Mouse (Mus musculus) hindbrain, embryonic 16.5 days (tissue): ENCODE measurements at regions not wholly inside any gene's neighbourhood (a gene's known extent, or its start where the extent isn't known, plus 50 kb on each side); places are given as distances from the start of the nearest gene placed in this dataset.
A peak's percentile ranks its signal among the peaks of the same experiment; 100 is the strongest.

Experiments used
- ATAC-seq: fragments of 200-750 bp; cut with Nextera tagmentation; 2 replicates; pipeline ENCODE4 v1.8.0; 2017; ENCODE audit warnings: moderate TSS enrichment, moderate library complexity
- H3K27ac ChIP-seq: fragments of 300-500 bp; sonication (generic); 2 replicates; pipeline ENCODE4 v1.5.1; 2014; ENCODE audit warnings: low read depth, mild to moderate bottlenecking, control low read depth, low read length, moderate library complexity
- H3K27me3 ChIP-seq: fragments of 300-500 bp; sonication (generic); replicated peaks from 2 replicates; pipeline ENCODE4 v1.6.1; 2014; ENCODE audit warnings: low read length; ENCODE audit not compliant: control insufficient read depth, insufficient read depth
- H3K36me3 ChIP-seq: fragments of 300-500 bp; sonication (generic); 2 replicates; pipeline ENCODE4 v1.6.1; 2014; ENCODE audit warnings: mild to moderate bottlenecking, low read length, moderate library complexity, mixed read lengths; ENCODE audit not compliant: control insufficient read depth, insufficient read depth
- H3K4me1 ChIP-seq: fragments of 300-500 bp; sonication (generic); 2 replicates; pipeline ENCODE4 v1.6.1; 2014; ENCODE audit warnings: low read depth, low read length; ENCODE audit not compliant: control insufficient read depth, insufficient read depth
- H3K4me2 ChIP-seq: fragments of 300-500 bp; sonication (generic); 2 replicates; pipeline ENCODE4 v1.6.1; 2014; ENCODE audit warnings: mild to moderate bottlenecking, low read length, control low read depth, moderate library complexity
- H3K4me3 ChIP-seq: fragments of 300-500 bp; sonication (generic); 2 replicates; pipeline ENCODE4 v1.5.1; 2014; ENCODE audit warnings: mild to moderate bottlenecking, low read length, control low read depth, moderate library complexity
- H3K9ac ChIP-seq: fragments of 300-500 bp; sonication (generic); 2 replicates; pipeline ENCODE4 v1.6.1; 2014; ENCODE audit warnings: low read depth, mild to moderate bottlenecking, control low read depth, low read length, moderate library complexity
- H3K9me3 ChIP-seq: fragments of 300-500 bp; sonication (generic); 2 replicates; pipeline ENCODE4 v1.6.1; 2014; ENCODE audit warnings: mild to moderate bottlenecking, low read length, moderate library complexity; ENCODE audit not compliant: control insufficient read depth
- WGBS: fragments of 180-500 bp; shearing (Covaris S2); extraction: QIAGEN DNeasy Blood & Tissue Kit; methylation state at CpG from one replicate; pipeline ENCODE4 v1.1.7; 2014; 5-methylcytosine and 5-hydroxymethylcytosine counted together

DNA sequence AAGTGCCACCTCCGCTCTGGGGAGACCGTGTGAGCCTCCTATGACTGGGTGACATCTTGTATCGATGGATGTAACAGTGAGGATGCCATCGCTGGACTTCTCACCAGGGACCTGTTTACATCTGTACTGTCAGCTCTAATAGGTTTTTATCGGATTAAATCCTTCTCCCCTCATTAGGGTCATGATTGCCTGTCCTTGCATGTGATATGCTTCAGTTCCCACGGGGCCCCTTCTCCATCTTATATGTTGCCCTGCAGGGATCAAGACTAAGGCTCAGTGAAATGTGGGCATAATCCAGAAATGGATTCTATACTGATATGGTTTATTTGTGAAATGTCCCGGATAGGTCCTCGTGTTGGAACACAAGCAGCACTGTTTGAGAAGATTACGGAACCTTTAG lies 323.7 kb upstream of the Noct start:
- Histone ChIP-seq H3K4me1 (peaks cover 11% of the 10 kb centered on the region), H3K9ac (no peak overlapping the region), H3K27ac (no peak overlapping the region), H3K9me3 (no peaks in the 10 kb centered on the region), H3K4me3 (no peak overlapping the region), H3K27me3 (no peaks in the 10 kb centered on the region), H3K4me2 (no peak overlapping the region), H3K36me3 (no peaks in the 10 kb centered on the region)
- no peak for ATAC-seq
- 83% methylated on average over 9 of the region's 9 CpGs for WGBS

GRCm38 (mm10) chr3:50901321-50901720 lies 322.9 kb upstream of the Noct start:
- Histone ChIP-seq H3K36me3 (no peaks in the 10 kb centered on the region), H3K9ac (no peak overlapping the region), H3K9me3 (no peaks in the 10 kb centered on the region), H3K27ac (no peak overlapping the region), H3K4me2 (no peak overlapping the region), H3K4me3 (no peak overlapping the region), H3K4me1 (peaks cover 16% of the 10 kb centered on the region), H3K27me3 (no peaks in the 10 kb centered on the region)
- no peak for ATAC-seq
- WGBS: 92% methylated on average over 10 of the region's 10 CpGs

DNA sequence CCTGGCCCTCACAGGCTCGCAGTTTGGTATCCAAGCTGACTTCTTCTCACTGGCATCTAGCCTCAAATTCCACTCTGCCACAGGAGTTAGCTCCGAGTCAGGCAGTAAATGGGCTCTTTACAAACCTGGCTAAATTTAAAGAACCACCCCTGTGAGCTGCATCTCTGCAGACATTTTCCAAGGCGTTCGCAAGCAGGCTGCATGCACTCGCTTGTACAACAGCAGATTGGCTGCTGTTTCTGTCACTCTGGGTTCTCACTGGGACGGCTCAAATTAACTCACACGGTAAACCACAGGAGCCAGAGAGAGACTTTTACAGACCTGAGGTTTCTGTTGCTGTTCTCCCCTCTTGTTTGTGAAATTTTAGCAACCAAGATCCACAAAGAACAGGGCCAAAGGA lies 321.3 kb upstream of the Noct start:
- H3K9me3 ChIP-seq: no peaks in the 10 kb centered on the region
- no peaks in the 10 kb centered on the region for H3K27me3 ChIP-seq
- no peak overlapping the region for H3K4me3 ChIP-seq
- no peak overlapping the region for H3K9ac ChIP-seq
- peaks cover 19% of the 10 kb centered on the region for H3K4me1 ChIP-seq
- ATAC-seq: no peak
- H3K4me2 ChIP-seq: no peak overlapping the region
- no peak overlapping the region; the same call in 1 of the 2 replicates for H3K27ac ChIP-seq
- no peaks in the 10 kb centered on the region for H3K36me3 ChIP-seq
- 32% methylated on average over 7 of the region's 7 CpGs for WGBS

- WGBS: 20% methylated on average over 7 of the region's 7 CpGs
- H3K27ac ChIP-seq: peak overlapping the region; percentile 59; the same call in 1 of the 2 replicates
- ATAC-seq: peak; percentile 46
Observed at GRCm38 (mm10) chr3:50904716-50905116, 319.5 kb upstream of the Noct start.

DNA sequence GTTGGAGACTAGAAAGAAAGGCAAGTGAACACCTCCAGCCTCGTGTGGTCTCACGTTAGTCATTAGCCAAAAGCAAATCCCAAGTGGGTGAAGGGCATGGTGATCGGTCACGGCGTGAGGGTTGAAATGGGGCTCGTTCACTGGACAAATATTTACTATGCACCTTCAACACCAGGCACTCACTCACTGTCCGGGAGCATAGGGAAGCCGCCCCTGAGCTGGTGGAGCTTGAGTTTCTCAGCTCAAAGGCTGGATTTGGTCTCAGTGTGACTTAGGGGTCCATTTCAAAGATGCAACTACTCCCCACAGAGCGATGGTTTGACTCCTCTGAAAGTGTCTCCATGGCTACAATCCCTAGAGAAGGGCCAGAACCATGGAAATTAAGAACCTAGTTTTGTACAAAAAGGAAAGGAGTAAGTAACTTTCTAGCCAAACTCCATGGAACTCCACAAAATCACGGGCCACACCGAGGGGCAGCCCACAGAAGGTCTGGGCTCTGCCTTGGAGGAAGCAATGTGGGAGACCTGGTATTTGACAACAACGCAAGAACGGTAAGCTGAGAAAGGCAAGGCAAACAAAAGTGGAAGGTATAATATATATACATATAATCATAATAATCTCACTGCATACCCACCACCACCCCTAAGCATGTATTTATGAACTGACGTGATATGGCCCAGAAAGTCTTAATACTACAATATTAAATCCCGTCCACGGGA lies 318.8 kb upstream of the Noct start:
- Histone ChIP-seq H3K27ac (peak overlapping the region; percentile 59), H3K4me2 (peak overlapping the region; percentile 58), H3K9me3 (no peaks in the 10 kb centered on the region), H3K27me3 (no peaks in the 10 kb centered on the region), H3K4me1 (peaks cover 19% of the 10 kb centered on the region), H3K36me3 (no peaks in the 10 kb centered on the region), H3K4me3 (peak overlapping the region; percentile 18; the same call in 1 of the 2 replicates), H3K9ac (0 out of 2 replicates have a peak overlapping the region, but pooled peaks have one; percentile 23)
- 14% methylated on average over 16 of the region's 16 CpGs for WGBS
- ATAC-seq: peak; percentile 2; the same call in 1 of the 2 replicates

More at GRCm38 (mm10) chr3:50904716-50905116, 319.5 kb upstream of the Noct start:
- Histone ChIP-seq H3K4me2 (no peak overlapping the region), H3K27me3 (no peaks in the 10 kb centered on the region), H3K36me3 (no peaks in the 10 kb centered on the region), H3K9me3 (no peaks in the 10 kb centered on the region), H3K4me3 (no peak overlapping the region), H3K4me1 (peaks cover 19% of the 10 kb centered on the region), H3K9ac (no peak overlapping the region)

- Histone ChIP-seq H3K4me3 (peak overlapping the region; percentile 31), H3K27me3 (no peaks in the 10 kb centered on the region), H3K4me2 (peak overlapping the region; percentile 58), H3K36me3 (no peaks in the 10 kb centered on the region), H3K9me3 (no peaks in the 10 kb centered on the region), H3K27ac (peak overlapping the region; percentile 72), H3K9ac (peak overlapping the region; percentile 54), H3K4me1 (peaks cover 19% of the 10 kb centered on the region)
- ATAC-seq: peak; percentile 83
- WGBS: 9% methylated on average over 32 of the region's 32 CpGs
Observed at GRCm38 (mm10) chr3:50905993-50906831, 318.0 kb upstream of the Noct start.

DNA sequence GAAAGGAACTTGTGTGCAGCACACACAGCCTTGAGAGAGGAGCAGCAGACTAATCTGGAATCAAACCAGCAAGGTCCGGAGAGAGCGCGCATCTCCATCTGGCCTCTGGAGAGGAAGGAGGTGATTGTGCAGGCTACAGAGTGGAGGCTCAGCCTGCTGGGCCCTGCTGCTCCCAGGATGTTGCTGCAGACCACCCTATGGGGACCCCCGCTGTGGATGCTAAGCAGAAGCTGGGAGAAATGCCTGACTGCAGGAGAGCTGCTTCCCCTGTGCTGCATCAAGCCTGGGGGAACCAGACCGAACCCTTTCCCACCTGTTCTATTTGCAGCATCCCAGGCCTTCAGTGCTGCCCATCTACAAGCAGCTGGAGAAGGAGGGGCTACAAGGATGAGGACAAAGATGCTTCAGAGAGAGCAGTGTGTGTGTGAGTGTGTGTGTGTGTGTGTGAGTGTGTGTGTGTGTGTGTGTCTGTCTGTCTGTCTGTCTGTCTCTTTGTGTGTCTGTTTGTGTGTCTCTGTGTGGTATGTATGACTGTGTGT lies 311.2 kb upstream of the Noct start:
- Histone ChIP-seq H3K27ac (no peak overlapping the region), H3K4me3 (no peak overlapping the region), H3K9ac (peak overlapping the region; percentile 14; the same call in 1 of the 2 replicates), H3K4me2 (no peak overlapping the region), H3K9me3 (no peaks in the 10 kb centered on the region), H3K36me3 (no peaks in the 10 kb centered on the region), H3K27me3 (no peaks in the 10 kb centered on the region), H3K4me1 (peaks cover 10% of the 10 kb centered on the region)
- ATAC-seq: 0 out of 2 replicates have a peak, but pooled peaks have one; percentile 29
- 61% methylated on average over 5 of the region's 5 CpGs for WGBS

DNA sequence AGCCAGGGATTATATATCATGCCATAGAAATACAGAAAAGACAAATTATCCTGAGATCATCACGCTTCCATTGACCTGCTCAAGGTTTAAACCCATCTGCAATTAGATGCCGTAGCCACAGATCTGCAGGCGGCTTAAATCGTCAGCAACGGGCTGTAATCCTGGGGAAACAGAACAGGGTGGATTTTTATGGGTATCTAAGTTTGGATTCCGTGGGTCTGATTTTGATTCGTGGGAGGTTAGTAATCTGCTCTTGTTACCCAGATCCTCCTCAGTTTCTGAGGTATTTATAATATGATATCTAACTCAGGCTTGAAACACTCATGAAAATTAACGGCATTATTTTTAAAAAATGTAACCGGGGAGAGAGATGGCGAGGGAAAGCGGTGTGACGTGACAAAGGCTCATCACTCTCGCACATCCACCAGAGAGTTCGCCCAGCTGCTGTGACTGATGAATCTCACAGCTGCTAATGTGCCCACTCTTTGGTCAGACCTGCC lies 309.3 kb upstream of the Noct start:
- H3K27ac ChIP-seq: peak overlapping the region; percentile 7; the same call in 1 of the 2 replicates
- ATAC-seq: no peak
- peak overlapping the region; percentile 8; the same call in 1 of the 2 replicates for H3K4me2 ChIP-seq
- H3K27me3 ChIP-seq: no peaks in the 10 kb centered on the region
- H3K4me3 ChIP-seq: no peak overlapping the region
- no peaks in the 10 kb centered on the region for H3K36me3 ChIP-seq
- WGBS: 53% methylated on average over 14 of the region's 14 CpGs
- peaks cover 10% of the 10 kb centered on the region for H3K4me1 ChIP-seq
- H3K9me3 ChIP-seq: no peaks in the 10 kb centered on the region
- no peak overlapping the region for H3K9ac ChIP-seq
